Mouse (Mus musculus): ENCODE measurements around the gene Neurl4.

Neurl4 gene

DNA sequence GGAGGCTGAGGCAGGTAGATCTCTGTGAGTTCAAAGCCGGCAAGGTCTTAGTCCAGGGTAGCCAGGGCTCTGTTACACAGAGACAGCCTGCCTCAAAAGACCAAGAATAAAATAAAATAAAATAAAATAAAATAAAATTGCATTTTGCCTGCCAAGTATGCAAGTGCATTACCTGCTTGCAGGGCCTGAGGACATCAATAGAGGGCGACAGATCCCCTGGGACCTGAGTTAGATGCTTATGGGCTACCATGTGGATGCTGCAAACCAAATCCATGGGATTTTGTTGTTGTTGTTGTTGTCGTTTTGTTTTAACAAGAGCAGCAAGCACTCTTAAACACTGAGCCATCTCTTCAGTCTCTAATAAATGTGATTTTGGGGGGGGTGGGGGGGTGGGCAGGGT lies 31.4 kb downstream of the Neurl4 start:
- no peak for DNase-seq (ENCODE audit: low read depth)

GRCm38 (mm10) chr11:69933066-69933465 lies 32.2 kb downstream of the Neurl4 start:
- DNase-seq (ENCODE audit: low read depth), result no peak

DNA sequence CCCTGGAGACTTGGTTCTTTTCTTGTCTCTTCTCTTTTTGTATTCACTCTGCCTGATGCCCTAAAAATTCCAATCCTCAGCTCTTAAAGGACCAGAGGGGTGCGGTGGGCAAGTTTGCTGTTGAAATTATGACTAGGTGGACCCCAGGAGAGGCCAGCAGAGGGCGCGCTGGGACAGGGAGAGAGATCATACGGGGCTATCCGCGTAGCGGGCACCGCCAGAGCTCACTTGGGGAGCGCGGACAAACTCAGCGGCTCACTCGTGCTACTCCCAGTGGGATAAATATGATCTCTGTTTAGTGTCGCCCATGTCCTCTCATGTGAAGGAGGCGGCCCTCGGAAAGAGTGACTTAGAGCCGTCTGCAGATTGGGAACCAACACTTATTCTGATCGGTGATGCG lies 33.3 kb downstream of the Neurl4 start:
- DNase-seq (ENCODE audit: low read depth), result peak; percentile 92

DNA sequence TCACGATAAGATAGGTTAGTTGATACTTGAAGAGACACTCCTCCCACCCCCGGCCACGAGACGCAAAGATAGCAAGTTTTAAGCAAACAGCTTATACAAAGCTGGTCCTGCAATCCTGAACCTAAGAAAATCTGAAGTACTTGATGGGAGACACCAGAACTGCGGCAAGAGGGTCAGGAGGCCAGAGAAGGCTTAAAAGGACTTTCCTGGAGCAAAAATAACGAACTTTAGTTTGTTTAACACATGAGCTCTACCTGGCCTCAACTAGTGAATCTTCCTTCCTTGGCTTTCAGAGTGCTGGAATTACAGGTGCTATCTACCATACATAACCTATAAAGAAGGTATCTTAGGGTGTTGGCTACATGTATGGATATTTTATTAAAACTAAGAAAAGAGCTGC lies 33.8 kb downstream of the Neurl4 start:
- DNase-seq (ENCODE audit: low read depth), result no peak

DNA sequence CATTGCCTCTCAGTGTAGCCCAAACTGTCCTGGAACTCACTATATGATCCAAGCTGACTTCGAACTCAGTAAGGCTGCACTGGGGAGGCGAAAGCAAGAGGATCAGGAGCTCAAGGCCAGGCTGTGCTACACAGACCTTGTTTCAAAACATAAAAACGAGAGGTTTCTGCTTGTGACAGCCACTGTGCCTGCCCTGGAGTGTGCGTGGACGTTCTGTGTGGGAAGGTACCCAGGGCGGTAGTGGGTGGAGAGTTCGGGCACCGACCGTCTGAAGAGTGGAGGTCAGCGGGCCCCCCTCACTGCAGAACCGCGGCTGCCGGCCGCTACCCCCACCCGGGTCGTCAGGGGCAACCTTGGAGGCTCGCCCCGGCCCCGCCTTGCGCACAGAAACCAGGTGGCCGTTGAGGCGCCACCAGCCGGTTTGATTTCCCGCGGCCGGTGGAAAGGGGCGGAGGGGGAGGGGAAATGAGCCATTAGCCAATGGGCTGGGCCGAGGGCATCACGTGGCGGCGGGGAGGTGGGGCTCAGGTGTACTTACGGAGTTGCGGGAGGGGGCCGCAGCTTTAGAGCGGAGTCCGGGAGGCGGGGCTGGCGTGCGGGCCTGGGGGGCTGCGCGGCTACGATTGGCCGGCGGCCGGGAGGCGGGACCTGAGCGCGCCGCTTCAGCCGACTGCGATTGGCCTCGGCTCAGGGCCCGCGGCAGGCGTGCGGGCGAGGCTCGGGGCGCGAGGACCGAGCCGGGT lies 34.4 kb downstream of the Neurl4 start, which contains the start of gene Ybx2:
Gene Ybx2, plus strand, starts transcription at position 660 of the 743 bp plus-strand sequence.
- no peak for DNase-seq (ENCODE audit: low read depth)

GRCm38 (mm10) chr11:69936156-69936555 lies 35.3 kb downstream of the Neurl4 start:
- no peak for DNase-seq (ENCODE audit: low read depth)

GRCm38 (mm10) chr11:69936714-69937347 lies 36.0 kb downstream of the Neurl4 start:
- DNase-seq (ENCODE audit: low read depth), result no peak

- DNase-seq (ENCODE audit: low read depth), result no peak
Observed at GRCm38 (mm10) chr11:69937385-69937784, 36.5 kb downstream of the Neurl4 start.

DNA sequence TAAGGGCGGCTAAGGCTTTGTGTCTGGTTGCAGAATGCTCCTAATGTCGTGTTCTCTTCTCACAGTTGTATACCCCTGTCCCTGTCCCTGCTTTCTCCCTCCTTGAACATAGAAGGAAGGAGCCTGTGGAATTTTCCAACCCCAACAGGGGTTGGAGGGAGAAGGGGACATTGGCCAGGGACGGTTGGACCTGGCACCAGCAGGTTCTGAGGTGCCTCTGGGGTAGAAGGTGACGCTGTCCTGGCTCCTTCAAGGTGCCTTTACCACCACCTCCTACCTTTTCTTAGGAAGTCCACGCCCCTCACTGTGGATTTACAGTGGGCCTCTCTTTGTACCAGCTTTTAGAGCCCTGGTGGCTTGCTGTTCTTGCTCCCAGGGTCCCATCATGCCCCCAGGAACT lies 37.0 kb downstream of the Neurl4 start:
- no peak for DNase-seq (ENCODE audit: low read depth)

DNA sequence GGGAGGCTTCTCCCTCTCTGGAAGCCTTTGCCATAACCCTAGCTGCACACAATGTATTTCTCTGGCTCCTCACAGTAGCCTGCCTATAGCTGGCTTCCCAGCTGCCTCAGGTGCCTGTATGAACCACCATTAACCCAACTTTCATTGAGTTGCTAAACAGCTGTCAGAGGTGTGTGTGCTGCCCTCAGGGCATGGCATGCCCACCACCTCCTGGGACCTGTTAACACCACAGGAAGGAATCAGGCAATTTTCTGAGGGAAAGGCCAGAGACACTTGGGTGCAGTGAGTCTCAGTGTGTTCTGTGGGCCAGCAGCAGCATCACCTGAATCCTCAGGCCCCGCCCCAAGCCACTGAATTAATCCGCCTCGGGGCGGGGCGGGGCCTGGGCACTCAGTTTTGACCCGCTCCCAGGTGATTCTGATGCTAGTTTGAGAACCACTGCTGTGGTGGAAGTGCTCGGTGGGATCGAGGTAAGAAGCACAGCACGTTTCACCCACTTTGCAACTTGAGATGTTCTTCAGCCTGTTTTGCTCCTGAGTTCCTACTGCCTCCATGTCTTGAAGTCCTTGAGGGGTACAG lies 37.6 kb downstream of the Neurl4 start:
- DNase-seq (ENCODE audit: low read depth), result no peak

- DNase-seq (ENCODE audit: low read depth), result no peak
Observed at GRCm38 (mm10) chr11:69939181-69939580, 38.3 kb downstream of the Neurl4 start.

DNA sequence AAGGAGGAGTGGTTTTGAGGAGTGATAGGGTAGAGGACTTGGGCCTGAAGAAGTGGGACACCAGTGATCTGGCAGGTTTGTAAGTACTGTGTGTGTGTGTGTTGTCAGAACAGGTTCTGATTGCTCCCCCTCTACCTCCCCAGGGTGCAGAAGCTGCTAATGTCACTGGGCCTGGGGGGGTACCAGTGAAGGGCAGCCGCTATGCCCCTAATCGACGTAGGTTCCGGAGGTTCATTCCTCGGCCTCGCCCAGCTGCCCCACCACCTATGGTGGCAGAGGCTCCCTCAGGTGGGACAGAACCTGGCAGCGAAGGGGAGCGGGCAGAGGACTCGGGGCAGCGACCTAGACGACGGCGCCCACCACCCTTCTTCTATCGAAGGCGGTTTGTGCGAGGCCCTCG lies 38.9 kb downstream of the Neurl4 start:
- no peak for DNase-seq (ENCODE audit: low read depth)

DNA sequence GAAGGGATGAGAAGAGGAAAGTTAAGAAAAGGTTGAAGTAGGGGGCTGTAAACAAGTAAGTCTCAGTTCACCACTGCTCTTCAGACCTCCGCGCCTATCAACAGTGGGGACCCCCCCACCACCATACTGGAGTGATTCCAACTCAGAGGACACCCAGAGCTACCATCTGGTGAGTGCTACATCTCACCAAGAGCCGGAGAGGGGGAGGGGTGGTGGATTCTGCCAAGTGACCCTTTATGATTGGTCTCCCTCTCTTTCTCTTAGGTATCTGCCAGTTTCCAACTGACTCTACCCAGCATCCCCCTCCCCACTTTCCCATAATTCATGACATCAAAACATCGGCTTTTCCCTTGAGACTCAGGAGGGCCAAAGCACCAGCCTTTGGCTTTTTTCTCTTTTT lies 40.1 kb downstream of the Neurl4 start:
- DNase-seq (ENCODE audit: low read depth), result no peak

DNA sequence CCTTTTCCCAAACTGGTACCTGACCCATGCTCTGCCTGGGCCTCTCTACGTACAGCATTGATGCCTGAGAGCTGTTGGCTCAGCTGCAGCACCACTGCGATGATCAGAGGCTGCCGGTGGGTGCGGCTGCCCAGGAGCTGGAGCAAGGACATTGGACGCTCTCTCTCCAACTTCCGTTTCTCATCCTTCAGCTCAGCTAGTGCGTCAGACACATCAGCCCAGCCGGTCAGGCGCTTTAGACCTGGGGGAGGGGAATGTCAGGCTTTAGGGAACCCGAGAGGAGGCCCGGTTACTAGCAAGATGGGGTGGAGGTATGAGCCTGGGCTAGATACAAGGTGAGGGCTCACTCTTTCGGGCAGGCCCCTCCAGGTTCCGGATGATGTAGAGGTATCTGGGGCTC lies 44.3 kb downstream of the Neurl4 start:
- DNase-seq (ENCODE audit: low read depth), result no peak

DNA sequence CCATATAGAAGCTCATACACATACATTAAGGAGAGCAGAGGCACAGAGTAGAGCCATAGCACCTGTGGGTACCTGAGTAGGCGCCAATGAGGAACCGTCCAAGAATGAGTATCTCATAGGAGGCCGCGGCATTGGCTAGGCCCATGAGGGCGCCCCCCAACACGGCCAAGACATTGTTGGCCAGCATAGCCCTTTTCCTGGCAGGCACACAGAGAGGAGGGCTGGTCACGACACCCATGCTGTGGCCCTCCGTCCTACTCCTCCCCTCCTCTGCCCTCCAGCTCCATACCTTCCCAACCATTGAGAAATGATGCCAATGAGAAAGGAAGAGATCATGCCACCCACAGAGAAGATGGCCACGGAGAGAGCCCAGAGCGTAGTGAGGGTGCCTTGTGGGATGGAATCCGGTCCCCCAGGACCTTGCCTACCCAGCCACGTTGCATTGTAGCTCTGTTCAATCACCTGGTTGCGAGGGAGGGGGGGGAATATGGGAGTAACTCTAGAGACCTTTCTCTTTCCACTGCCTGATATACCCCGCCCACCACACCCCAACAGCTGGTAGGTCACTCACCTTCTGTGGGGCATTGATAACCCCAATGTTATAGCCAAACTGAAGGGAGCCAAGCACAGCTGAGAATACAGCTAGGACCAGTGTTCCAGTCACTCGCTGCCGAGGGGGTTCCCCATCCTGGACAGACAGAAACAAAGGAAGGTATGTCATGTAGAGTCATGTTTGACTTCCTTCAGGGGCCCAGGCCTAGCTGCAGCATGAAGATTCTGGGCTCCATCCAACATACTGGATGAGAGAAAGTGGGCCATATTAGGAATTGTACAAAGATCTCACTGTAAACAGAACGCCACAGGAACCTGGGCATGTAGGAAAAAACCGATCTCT lies 45.4 kb downstream of the Neurl4 start:
- no peak for DNase-seq (ENCODE audit: low read depth)

- DNase-seq (ENCODE audit: low read depth), result no peak
Observed at GRCm38 (mm10) chr11:69947337-69948065, 46.6 kb downstream of the Neurl4 start.

DNA sequence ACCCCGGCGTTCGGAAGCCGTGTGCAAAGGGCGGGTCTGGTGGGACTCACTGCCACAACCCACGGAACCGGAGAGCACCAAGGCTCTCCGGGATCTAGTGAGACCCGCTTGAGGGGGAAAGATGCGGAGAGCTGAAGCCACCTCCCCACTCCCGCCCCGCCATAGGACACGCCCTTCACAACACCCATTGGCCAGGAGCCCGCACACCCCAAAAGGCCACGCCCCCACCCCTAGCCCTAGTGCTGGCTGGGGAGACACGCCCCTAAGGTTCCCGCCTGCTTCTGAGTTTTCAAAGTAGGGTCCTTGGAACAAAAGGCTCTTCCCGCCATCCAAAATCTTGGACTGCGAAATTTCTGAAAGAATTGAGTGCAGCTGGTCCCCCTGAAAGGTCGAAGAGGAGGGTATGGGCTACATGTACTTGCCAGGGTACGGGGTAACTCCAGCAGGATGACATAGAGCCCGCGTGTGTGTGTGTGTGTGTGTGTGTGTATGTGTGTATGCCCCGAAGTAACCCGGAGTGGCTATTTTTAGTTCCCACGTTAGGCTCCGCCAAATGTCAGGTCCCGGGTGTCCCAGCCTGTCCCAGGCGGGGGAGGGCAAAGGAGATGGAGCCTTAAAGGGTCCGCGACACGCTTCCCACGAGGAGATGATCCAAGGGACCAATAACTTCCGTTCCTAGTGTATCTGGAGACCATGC lies 47.3 kb downstream of the Neurl4 start, which contains the start of gene Slc2a4:
Gene Slc2a4, minus strand, starts transcription at position 123 of the 697 bp plus-strand sequence.
- peak; percentile 92 for DNase-seq (ENCODE audit: low read depth)

GRCm38 (mm10) chr11:69948763-69949150 lies 47.9 kb downstream of the Neurl4 start:
- peak; percentile 96 for DNase-seq (ENCODE audit: low read depth)

GRCm38 (mm10) chr11:69950807-69951459 lies 50.1 kb downstream of the Neurl4 start:
- no peak for DNase-seq (ENCODE audit: low read depth)

- DNase-seq (ENCODE audit: low read depth), result no peak
Observed at GRCm38 (mm10) chr11:69952274-69952673, 51.4 kb downstream of the Neurl4 start.

All from c-Kit-positive CD71-negative TER-119-negative erythroid progenitor cells, embryonic 14.5 days (primary cell).